Mouse (Mus musculus) liver, embryonic 12.5 days (tissue): Measurements from ENCODE around the gene Fsip2. TPM values are rescaled to one million over a fixed set of nuclear protein-coding genes. Genes with fewer than 3 reads are reported as not detected.

Source experiments
- ATAC-seq: fragments of 200-750 bp; cut with Nextera tagmentation; 2 replicates; pipeline ENCODE4 v1.8.0; 2017; ENCODE audit warnings: moderate number of reproducible peaks, mild to moderate bottlenecking, moderate library complexity
- H3K27ac ChIP-seq: fragments of 300-500 bp; sonication (generic); 2 replicates; pipeline ENCODE4 v1.5.1; 2016; ENCODE audit warnings: mild to moderate bottlenecking
- H3K27me3 ChIP-seq: fragments of 300-500 bp; sonication (generic); replicated peaks from 2 replicates; pipeline ENCODE4 v1.6.1; 2016; ENCODE audit warnings: mild to moderate bottlenecking, moderate library complexity
- H3K36me3 ChIP-seq: fragments of 300-500 bp; sonication (generic); 2 replicates; pipeline ENCODE4 v1.6.1; 2016; ENCODE audit warnings: mild to moderate bottlenecking, moderate library complexity
- H3K4me1 ChIP-seq: fragments of 300-500 bp; sonication (generic); 2 replicates; pipeline ENCODE4 v1.6.1; 2016
- H3K4me2 ChIP-seq: fragments of 300-500 bp; sonication (generic); 2 replicates; pipeline ENCODE4 v1.6.1; 2016; ENCODE audit warnings: mild to moderate bottlenecking, moderate library complexity
- H3K4me3 ChIP-seq: fragments of 300-500 bp; sonication (generic); 2 replicates; pipeline ENCODE4 v1.5.1; 2016; ENCODE audit warnings: mild to moderate bottlenecking, moderate library complexity
- H3K9ac ChIP-seq: fragments of 300-500 bp; sonication (generic); 2 replicates; pipeline ENCODE4 v1.6.1; 2016; ENCODE audit warnings: mild to moderate bottlenecking, moderate library complexity
- H3K9me3 ChIP-seq: fragments of 300-500 bp; sonication (generic); replicated peaks from 2 replicates; pipeline ENCODE4 v1.6.1; 2016; ENCODE audit warnings: mild to moderate bottlenecking, moderate library complexity
- WGBS: fragments of 180-500 bp; shearing (Covaris S2); methylation state at CpG from one replicate; pipeline ENCODE4 v1.1.7; 2016; ENCODE audit not compliant: insufficient replicate concordance; 5-methylcytosine and 5-hydroxymethylcytosine counted together
- polyA plus RNA-seq: library from polyadenylated mRNA; unstranded; fragments of >200 nt; fragmentation: Nextera tagmentation; extraction: Ambion mirVana; gene quantifications from 2 replicates; pipeline ENCODE4 v1.2.1, GENCODE M21; 2016

Fsip2 gene
- not detected in 2 replicates for polyA plus RNA-seq

GRCm38 (mm10) chr2:82943472-82943871, at the start of gene Fsip2:
Gene Fsip2, plus strand, starts transcription at chr2:82943634.
- Histone ChIP-seq H3K4me2 (no peak within 1 kb of the TSS), H3K27me3 (no peaks in the 10 kb centered on the region), H3K4me1 (no peaks in the 10 kb centered on the region), H3K4me3 (no peak within 1 kb of the TSS), H3K27ac (no peak within 1 kb of the TSS), H3K9me3 (no peaks in the 10 kb centered on the region), H3K36me3 (no peaks in the 10 kb centered on the region), H3K9ac (no peak within 1 kb of the TSS)
- no peak for ATAC-seq
- WGBS = 87% methylated on average over 17 of the region's 17 CpGs

- H3K9ac ChIP-seq = no peak overlapping the region
- no peak for ATAC-seq
- H3K4me1 ChIP-seq = no peaks in the 10 kb centered on the region
- no peak overlapping the region for H3K27ac ChIP-seq
- H3K27me3 ChIP-seq = no peaks in the 10 kb centered on the region
- no peaks in the 10 kb centered on the region for H3K36me3 ChIP-seq
- H3K9me3 ChIP-seq = no peaks in the 10 kb centered on the region
- WGBS = 78% methylated on average over 3 of the region's 3 CpGs
- no peak overlapping the region for H3K4me3 ChIP-seq
- H3K4me2 ChIP-seq = no peak overlapping the region
Measured at GRCm38 (mm10) chr2:82963443-82963842, 20.0 kb downstream of the Fsip2 start.

- Histone ChIP-seq H3K4me1 (no peaks in the 10 kb centered on the region), H3K27me3 (no peaks in the 10 kb centered on the region), H3K9me3 (no peaks in the 10 kb centered on the region), H3K36me3 (no peaks in the 10 kb centered on the region), H3K4me3 (no peak overlapping the region), H3K9ac (no peak overlapping the region), H3K4me2 (no peak overlapping the region), H3K27ac (no peak overlapping the region)
- no peak for ATAC-seq
- WGBS = 80% methylated on average over 7 of the region's 7 CpGs
Measured at GRCm38 (mm10) chr2:83025853-83026252, 82.4 kb downstream of the Fsip2 start.

GRCm38 (mm10) chr2:83052914-83053690, 109.7 kb downstream of the Fsip2 start:
- H3K4me1 ChIP-seq = no peaks in the 10 kb centered on the region
- no peak overlapping the region for H3K9ac ChIP-seq
- H3K4me2 ChIP-seq = no peak overlapping the region
- H3K9me3 ChIP-seq = no peaks in the 10 kb centered on the region
- no peak for ATAC-seq
- H3K27ac ChIP-seq = no peak overlapping the region
- no peaks in the 10 kb centered on the region for H3K36me3 ChIP-seq
- 54% methylated on average over 5 of the region's 5 CpGs for WGBS
- no peaks in the 10 kb centered on the region for H3K27me3 ChIP-seq
- H3K4me3 ChIP-seq = no peak overlapping the region
